Mouse (Mus musculus): ENCODE measurements around the gene Exoc7. TPM values are rescaled to one million over a fixed set of nuclear protein-coding genes. Genes with fewer than 3 reads are reported as not detected.

The Exoc7 gene
- 34.0 and 38.0 TPM in 2 replicates for total RNA-seq (2023)

GRCm38 (mm10) chr11:116307019-116307725, at the start of gene Exoc7:
TSS of gene Exoc7 (minus strand) at chr11:116307233.

GRCm38 (mm10) chr11:116335244-116336036, 28.4 kb upstream of the Exoc7 start, which contains the start of gene Foxj1:
TSS of gene Foxj1 (minus strand) at chr11:116335399.

GRCm38 (mm10) chr11:116280751-116281663, 26.0 kb downstream of the Exoc7 start, which contains the start of gene Galr2:
TSS of gene Galr2 (plus strand) at chr11:116280939.

GRCm38 (mm10) chr11:116274045-116274666, 32.9 kb downstream of the Exoc7 start, which contains the start of gene Srp68:
TSS of gene Srp68 (minus strand) at chr11:116274217.

Other genes with a start within 250 kb of the Exoc7 start
- 94.4 and 118 TPM in 2 replicates for gene Unc13d, start 229.3 kb downstream of the Exoc7 start, total RNA-seq (2023)
- 177 and 178 TPM in 2 replicates for gene Wbp2, start 220.2 kb downstream of the Exoc7 start, total RNA-seq (2023)
- 0.23 and 0.47 TPM in 2 replicates for gene Trim47, start 180.0 kb downstream of the Exoc7 start, total RNA-seq (2023)
- 4.5 and 4.6 TPM in 2 replicates for gene Trim65, start 176.1 kb downstream of the Exoc7 start, total RNA-seq (2023)
- gene Mrpl38, start 168.4 kb downstream of the Exoc7 start, total RNA-seq (2023), result 11.5 and 13.4 TPM in 2 replicates
- 5.1 and 6.4 TPM in 2 replicates for gene Fbf1, start 139.1 kb downstream of the Exoc7 start, total RNA-seq (2023)
- gene Ten1, start 108.4 kb downstream of the Exoc7 start, total RNA-seq (2023), result 22.5 and 27.5 TPM in 2 replicates
- gene Acox1, start 108.2 kb downstream of the Exoc7 start, total RNA-seq (2023), result 28.7 and 32.6 TPM in 2 replicates
- 0.06 and 0.11 TPM in 2 replicates for gene Evpl, start 69.2 kb downstream of the Exoc7 start, total RNA-seq (2023)
- gene Srp68, start 33.0 kb downstream of the Exoc7 start, total RNA-seq (2023), result 34.3 and 39.9 TPM in 2 replicates
- not detected in 2 replicates for gene Galr2, start 26.3 kb downstream of the Exoc7 start, total RNA-seq (2023)
- not detected in 2 replicates for gene Foxj1, start 28.2 kb upstream of the Exoc7 start, total RNA-seq (2023)
- 1.9 and 2.1 TPM in 2 replicates for gene Rnf157, start 105.8 kb upstream of the Exoc7 start, total RNA-seq (2023)
- gene Ubald2, start 126.9 kb upstream of the Exoc7 start, total RNA-seq (2023), result 99.6 and 116 TPM in 2 replicates
- gene Qrich2, start 159.0 kb upstream of the Exoc7 start, total RNA-seq (2023), result not detected in 2 replicates
- gene Prpsap1, start 187.0 kb upstream of the Exoc7 start, total RNA-seq (2023), result 19.4 and 28.4 TPM in 2 replicates
- 0.73 and 1.8 TPM in 2 replicates for gene Sphk1, start 223.7 kb upstream of the Exoc7 start, total RNA-seq (2023)

Measured in neutrophil, adult 65 days (primary cell).